Mouse (Mus musculus) CD4-positive, CD25-positive, alpha-beta regulatory T cell, adult 4 months (primary cell): Measurements from ENCODE around the gene Ada. TPM values are rescaled to one million over a fixed set of nuclear protein-coding genes. Genes with fewer than 3 reads are reported as not detected.
A peak's percentile ranks its signal among the peaks of the same experiment; 100 is the strongest.

Experiments
- ATAC-seq: one replicate; pipeline ENCODE4 v1.8.0; 2017
- polyA plus RNA-seq, 2 experiments: library from polyadenylated mRNA; unstranded; fragments of 100-300 nt; shearing (Covaris generic); gene quantifications; one replicate each; pipeline ENCODE4 v1.2.1; 2017

Gene Ada
- polyA plus RNA-seq, 2 experiments from 2014 or later: 9.2 to 13.8 TPM

DNA sequence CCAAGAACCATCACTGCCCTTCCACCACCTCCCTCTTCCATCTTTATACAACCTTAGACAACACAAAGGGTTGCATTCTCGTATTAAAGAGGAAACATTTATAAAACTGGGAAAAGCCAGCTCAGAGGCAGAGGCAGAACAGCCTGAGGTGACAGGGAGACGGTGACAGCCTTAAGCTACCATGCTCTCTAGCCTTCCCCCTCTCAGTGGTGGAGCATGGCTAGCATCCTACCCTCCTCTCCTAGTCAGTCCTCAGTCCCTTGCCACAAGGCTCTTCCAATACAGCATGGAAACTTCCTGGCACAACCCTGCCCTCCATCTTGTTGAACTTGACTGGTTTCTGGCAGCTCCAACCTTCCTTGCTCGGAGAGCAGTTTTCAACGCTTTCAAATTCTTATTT lies 21.7 kb downstream of the Ada start:
- no peak for ATAC-seq

- ATAC-seq: no peak
These were observed 23.2 kb downstream of the Ada start for GRCm38 (mm10) chr2:163726766-163727393.

- ATAC-seq: no peak
These were observed 27.5 kb downstream of the Ada start for GRCm38 (mm10) chr2:163722550-163722949.

DNA sequence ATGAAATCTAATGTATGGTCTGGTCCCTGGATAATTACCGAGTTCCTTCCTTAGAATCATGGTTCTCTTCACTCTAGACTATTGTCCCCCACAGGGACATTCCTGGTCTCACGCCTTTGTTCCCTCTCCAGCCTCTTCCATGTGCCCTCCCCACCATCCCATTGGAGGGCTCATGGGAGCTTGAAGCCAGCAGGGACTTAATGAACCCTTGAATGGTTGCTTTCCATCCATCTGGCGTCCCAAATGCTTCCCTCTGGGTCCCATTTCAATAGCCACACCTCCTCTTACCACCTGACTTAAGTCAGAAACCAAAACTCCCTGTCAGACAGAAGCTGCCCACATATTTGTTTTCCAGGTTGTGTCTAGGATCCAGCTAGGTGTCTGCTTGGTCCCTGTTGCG lies 30.4 kb downstream of the Ada start:
- no peak for ATAC-seq

- peak; percentile 98 for ATAC-seq
These were observed 31.0 kb downstream of the Ada start for GRCm38 (mm10) chr2:163718951-163719603.

DNA sequence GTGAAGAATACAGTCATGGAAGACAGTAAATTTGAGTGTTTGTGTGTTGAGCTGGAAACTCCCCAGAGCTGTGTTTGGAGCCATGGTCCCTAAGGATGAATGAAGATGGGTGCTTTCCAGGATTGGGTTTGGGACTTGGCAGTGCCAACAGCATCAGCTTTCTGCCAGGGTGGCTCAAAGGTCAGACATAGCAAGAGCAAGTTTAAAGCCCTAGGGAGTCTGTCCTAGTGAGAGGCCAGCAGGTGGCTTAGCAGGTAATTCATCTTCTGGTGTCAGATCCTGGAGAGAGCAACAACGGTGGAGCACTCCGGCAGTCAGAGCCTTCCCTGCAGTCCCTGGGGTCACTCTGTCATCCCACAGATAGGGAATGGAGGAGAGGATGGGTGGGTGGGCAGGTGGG lies 31.5 kb downstream of the Ada start:
- no peak for ATAC-seq

- ATAC-seq: no peak
These were observed 33.2 kb downstream of the Ada start for GRCm38 (mm10) chr2:163716853-163717252.

DNA sequence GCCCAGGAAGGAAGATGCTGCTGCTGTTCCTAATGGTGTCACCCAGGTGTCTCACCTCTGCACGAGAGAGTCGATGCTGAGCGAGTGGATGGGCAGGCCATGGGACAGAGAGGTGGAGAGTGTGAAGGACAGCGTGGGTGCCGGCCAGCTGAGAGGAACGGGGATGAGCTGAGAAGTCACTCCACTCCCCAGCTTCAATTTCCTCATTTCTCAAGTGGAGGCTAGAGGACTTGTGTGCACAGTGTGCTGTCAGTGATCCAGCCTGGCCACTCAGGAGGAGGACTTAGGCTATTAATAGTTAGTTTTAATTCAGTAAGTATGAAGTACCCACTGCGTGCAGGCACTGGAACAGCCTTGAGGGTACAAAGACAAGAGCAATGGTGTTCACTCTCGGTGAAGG lies 33.6 kb downstream of the Ada start:
- no peak for ATAC-seq

DNA sequence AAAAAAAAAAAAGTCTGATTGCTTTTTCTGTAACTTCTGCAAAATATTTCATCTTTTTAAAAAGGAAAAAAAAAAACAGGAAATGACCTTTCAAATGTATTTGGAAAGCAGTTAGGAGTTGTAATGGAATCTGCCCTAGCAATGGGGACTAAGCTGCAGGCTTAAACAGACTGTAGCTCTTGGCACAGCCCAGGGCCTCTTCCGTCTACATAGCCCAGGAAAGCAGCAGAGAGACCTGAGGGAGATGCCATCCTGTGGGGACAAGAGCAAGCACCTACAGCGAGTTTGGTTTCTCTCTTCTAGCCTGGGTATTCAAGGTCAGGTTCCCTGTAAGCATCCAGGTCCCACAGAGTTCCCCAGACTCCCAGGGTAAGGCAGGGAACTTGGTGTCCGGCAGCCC lies 36.7 kb downstream of the Ada start:
- ATAC-seq: no peak

DNA sequence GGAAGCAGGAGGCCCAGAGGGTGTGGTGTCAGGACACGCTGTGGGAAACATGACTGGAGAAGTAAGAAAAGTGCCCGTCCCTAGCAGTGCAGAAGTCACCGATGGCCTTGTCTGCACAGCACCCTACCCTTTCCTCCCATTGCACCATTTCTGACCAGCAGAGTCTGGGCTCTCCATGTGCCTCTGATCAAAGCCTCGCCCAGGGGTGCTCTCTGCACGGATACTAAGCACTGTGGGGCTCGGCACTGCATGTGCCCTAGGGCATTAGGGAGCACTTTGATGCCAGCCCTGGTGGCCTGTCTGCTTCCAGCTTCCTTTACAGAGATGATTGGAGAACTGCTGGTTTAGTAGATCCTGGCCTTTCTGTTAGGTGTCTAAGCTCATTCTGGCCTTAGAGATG lies 37.2 kb downstream of the Ada start:
- ATAC-seq: no peak

DNA sequence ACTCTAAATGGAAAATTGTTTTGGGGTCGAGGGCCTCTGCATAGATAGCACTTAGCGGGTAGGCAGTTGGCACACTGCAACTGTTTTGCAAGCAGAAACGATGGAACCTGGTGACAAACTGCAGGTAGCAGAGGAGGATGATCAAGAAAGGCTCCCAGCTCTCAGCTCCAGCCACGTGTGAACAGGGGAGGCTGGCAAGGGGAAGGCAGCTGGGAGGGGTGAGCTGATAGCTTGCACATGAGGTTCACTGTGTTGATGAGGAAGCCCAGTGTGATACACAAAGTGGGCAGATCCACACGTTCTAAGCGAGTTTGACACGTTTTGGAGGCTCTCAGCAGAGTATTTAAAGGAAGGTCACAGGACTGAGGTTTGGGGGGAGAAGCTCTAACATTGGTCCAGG lies 37.6 kb downstream of the Ada start:
- no peak for ATAC-seq

GRCm38 (mm10) chr2:163711368-163711868 lies 38.6 kb downstream of the Ada start:
- no peak for ATAC-seq

- no peak for ATAC-seq
These were observed 39.4 kb downstream of the Ada start for GRCm38 (mm10) chr2:163710606-163711159.

GRCm38 (mm10) chr2:163710000-163710399 lies 40.0 kb downstream of the Ada start:
- no peak for ATAC-seq

GRCm38 (mm10) chr2:163708763-163709250 lies 41.2 kb downstream of the Ada start:
- no peak for ATAC-seq

DNA sequence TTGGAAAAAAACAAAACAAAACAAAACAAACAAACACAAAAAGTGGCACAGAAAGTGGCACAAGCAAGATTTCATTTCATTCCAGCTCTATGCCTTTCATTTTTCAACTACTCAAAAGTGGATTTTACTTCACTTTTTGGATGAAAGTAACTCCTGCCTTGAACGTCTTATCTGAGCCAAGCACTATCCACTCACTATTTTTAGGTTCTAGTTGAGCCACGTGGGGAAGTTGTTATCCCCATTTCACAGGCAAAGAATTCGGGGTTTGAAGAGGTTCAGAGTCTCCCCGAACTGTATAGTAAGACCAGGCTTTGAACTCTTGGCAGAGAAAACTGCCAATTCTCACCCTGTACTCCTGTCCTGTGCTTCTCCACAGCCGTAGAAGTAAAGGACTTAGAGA lies 41.7 kb downstream of the Ada start:
- ATAC-seq: no peak

DNA sequence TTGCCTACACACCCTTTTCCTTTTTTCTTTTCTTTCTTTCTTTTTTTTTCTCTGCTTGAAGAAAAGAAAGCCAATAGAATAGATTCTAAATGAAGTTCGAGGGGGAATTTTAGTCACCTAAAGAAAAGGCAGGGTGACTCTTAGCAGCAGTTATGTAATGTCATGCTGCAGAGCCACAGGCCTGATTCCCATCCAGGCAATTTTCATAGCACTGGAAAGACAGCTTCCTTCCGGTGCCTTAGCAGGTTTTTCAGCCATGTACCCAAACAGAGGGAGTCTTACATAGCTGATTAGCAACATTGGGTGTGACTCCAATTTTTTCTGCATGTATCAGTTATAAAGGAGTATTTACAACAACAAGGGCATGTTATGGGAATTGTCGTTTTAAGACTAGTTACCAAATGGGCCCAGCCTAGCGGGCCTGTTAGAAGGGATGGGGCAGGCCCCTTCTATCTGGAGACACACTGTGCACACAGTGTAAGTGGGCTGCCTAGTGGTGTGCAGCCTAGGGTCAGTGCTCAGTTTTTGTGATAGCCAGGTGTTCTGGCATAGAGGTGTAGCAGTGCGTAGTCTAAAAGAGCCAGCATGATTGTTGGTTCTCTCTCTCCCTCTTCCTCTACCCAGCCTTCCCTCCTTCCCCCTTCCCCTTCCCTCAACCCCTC lies 46.3 kb downstream of the Ada start:
- no peak for ATAC-seq

DNA sequence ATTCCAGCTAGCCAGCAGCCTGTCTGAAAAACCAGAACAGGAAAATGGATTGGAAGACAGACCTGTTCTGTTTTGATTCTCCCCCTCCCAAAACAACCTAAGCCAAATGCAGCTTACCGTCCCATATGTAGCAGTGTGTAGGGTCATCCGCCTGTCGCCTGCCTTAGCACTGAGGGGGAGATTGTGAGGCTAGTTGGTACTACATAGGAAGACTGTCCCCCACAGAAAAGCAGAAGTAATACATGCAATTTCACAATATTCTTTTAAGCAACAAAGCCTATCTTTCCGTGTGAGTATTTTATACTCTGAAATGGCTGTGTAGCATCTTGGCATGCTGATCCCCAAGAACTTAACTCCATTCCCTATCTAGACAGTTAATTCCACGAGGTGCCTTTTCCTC lies 47.1 kb downstream of the Ada start:
- ATAC-seq: no peak

DNA sequence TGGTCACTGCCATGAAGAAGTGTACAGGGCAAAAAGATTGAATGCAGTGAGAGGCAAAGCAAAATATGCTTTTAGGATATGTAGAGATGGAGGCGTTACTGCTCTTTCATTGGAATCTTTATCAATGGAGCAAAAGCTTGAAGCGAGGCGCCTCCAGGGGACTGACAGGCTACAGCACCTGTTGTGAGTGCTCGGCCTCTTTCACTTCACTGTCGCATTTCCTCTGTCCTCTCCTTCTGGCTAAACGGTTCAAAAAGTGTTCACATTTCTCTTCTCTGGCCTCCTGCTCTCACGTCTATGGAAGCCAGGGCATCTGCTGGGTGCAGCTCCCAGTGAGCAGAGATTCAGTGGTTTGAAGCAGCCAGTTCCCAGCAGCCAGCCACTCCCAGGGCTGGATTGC lies 47.6 kb downstream of the Ada start:
- no peak for ATAC-seq

DNA sequence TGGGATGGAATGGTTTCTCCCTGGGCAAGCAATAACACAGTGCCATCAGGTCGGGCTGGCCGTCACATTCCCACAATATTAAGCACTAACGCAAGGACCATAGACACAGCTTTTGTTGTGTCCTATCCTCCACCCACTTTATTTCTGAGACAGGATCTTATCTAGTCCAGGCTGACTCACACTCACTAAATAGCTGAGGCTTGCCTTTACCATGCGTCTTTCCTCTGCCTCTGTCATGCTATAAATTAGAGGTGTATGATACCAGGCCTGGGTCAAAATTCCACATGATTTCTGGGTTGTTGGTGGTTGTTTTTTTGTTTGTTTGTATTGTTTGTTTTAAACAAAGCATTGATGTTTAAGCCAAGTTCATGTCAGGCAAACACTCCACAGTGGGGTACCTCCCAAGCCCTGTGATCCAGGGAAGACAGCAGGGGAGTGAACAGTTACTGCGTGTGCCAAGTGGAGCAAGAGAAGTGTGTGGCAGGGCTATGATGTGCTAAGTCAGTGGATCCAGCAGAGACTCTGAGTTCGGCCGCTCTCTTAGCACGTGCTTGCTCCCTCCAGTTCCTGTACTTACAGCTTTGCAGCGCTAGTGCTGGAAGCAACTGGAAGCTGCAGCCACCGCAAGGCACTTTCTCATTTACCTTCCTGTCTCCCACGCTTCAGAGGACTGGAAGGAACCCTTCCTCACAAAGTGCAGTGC lies 50.8 kb downstream of the Ada start:
- no peak for ATAC-seq

GRCm38 (mm10) chr2:163697764-163698480 lies 52.1 kb downstream of the Ada start:
- peak; percentile 75 for ATAC-seq

DNA sequence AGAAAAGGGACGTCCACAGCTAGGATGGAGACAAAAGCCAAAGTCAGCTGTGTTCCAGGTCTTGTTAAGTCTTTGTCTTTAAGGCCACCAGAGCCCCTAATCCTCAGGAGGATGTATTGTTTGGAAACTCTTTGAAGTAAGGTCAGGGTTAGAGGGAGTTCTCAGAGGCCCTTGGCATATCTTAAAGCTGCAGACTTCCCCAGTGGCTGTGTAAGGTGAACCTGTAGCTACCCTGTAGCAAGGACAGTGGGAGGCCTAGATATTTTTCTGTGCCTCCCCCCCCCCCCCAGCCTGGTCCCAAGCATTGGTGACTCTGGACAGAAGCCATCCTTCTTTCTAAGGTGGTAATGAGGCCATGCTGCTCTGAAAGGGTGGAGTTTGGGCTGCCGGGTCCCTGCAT lies 53.3 kb downstream of the Ada start:
- no peak for ATAC-seq
